Mouse (Mus musculus) neural tube, embryonic 15.5 days (tissue): ENCODE results near the gene Fam71e1. TPM values are rescaled to one million over a fixed set of nuclear protein-coding genes. Genes with fewer than 3 reads are reported as not detected.

ENCODE experiments used
- ATAC-seq: fragments of 200-750 bp; cut with Nextera tagmentation; 2 replicates; pipeline ENCODE4 v1.8.0; 2017; ENCODE audit warnings: mild to moderate bottlenecking, moderate TSS enrichment, moderate library complexity; ENCODE audit not compliant: low FRiP score
- H3K27ac ChIP-seq: fragments of 300-500 bp; sonication (generic); replicated peaks from 2 replicates; pipeline ENCODE4 v1.5.1; 2015; ENCODE audit warnings: mild to moderate bottlenecking, inconsistent platforms
- H3K27me3 ChIP-seq: fragments of 300-500 bp; sonication (generic); replicated peaks from 2 replicates; pipeline ENCODE4 v1.6.1; 2015; ENCODE audit warnings: inconsistent platforms
- H3K36me3 ChIP-seq: fragments of 300-500 bp; sonication (generic); 2 replicates; pipeline ENCODE4 v1.6.1; 2015; ENCODE audit warnings: inconsistent platforms
- H3K4me1 ChIP-seq: fragments of 300-500 bp; sonication (generic); 2 replicates; pipeline ENCODE4 v1.6.1; 2015; ENCODE audit warnings: inconsistent platforms
- H3K4me2 ChIP-seq: fragments of 300-500 bp; sonication (generic); 2 replicates; pipeline ENCODE4 v1.6.1; 2015; ENCODE audit warnings: inconsistent platforms, mild to moderate bottlenecking, moderate library complexity
- H3K4me3 ChIP-seq: fragments of 300-500 bp; sonication (generic); replicated peaks from 2 replicates; pipeline ENCODE4 v1.5.1; 2015; ENCODE audit warnings: mild to moderate bottlenecking, inconsistent platforms
- H3K9ac ChIP-seq: fragments of 300-500 bp; sonication (generic); replicated peaks from 2 replicates; pipeline ENCODE4 v1.6.1; 2015; ENCODE audit warnings: mild to moderate bottlenecking, inconsistent platforms
- H3K9me3 ChIP-seq: fragments of 300-500 bp; sonication (generic); replicated peaks from 2 replicates; pipeline ENCODE4 v1.6.1; 2016; ENCODE audit warnings: inconsistent platforms
- WGBS: fragments of 180-500 bp; shearing (Covaris S2); methylation state at CpG from one replicate; pipeline ENCODE4 v1.1.7; 2015; ENCODE audit warnings: mixed read lengths; 5-methylcytosine and 5-hydroxymethylcytosine counted together
- microRNA-seq: library from miRNA; unstranded; fragments of <30 nt; microRNA quantifications from one replicate; pipeline ENCODE4, GENCODE M21; 2017
- polyA plus RNA-seq: library from polyadenylated mRNA; unstranded; fragments of >200 nt; fragmentation: Nextera tagmentation; extraction: Ambion mirVana; gene quantifications from 2 replicates; pipeline ENCODE4 v1.2.1, GENCODE M21; 2015

Fam71e1 gene
- polyA plus RNA-seq, 1 experiment from 2014 or later: 23.2 TPM

DNA sequence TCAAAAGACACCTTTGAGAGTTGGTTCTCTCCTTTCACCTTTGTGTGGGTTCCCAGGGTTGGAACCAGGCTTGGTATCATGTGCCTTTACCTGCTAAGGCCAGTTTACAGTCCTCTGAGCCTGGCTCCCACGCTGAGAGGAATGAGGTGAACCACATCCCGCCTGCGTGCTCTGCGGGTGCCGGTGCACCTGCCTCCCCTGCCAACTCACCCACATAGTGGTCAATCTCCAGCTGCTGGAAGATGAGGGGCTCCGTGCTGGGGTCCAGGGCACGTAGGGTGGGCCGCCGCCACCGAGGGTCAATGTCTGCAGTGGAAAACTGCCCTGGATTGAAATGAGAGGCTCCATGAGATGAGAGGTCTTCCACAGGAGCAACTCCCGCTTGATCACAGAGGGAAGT, 46.2 kb downstream of the Fam71e1 start:
- no peak overlapping the region for H3K4me3 ChIP-seq
- H3K4me1 ChIP-seq: peaks cover 3% of the 10 kb centered on the region
- H3K9ac ChIP-seq: no peak overlapping the region
- H3K36me3 ChIP-seq: peaks cover 14% of the 10 kb centered on the region; the same call in 1 of the 2 replicates
- no peaks in the 10 kb centered on the region for H3K27me3 ChIP-seq
- H3K27ac ChIP-seq: no peak overlapping the region
- no peak overlapping the region for H3K4me2 ChIP-seq
- WGBS: 92% methylated on average over 11 of the region's 11 CpGs
- H3K9me3 ChIP-seq: no peaks in the 10 kb centered on the region
- ATAC-seq: no peak

DNA sequence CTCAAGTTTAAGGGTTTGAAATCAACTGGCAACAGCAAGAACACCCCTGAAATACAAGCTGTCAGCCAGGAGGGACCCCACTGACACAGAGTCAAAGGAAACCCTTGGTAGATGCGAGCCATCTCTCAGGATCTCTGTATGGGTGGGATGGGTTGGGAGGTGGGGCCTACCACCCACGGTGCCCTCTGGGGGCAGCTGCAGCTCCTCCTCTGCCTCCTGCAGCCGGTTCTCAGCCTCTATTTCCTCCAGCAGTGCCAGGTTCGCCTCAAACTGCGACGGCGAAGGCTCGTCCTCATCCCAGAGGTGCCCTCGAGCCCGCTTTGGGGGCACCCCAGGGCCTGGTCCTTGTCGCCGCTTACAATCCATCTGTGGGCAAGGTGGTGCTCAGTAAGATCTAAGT, 46.7 kb downstream of the Fam71e1 start:
- WGBS: 78% methylated on average over 12 of the region's 12 CpGs

DNA sequence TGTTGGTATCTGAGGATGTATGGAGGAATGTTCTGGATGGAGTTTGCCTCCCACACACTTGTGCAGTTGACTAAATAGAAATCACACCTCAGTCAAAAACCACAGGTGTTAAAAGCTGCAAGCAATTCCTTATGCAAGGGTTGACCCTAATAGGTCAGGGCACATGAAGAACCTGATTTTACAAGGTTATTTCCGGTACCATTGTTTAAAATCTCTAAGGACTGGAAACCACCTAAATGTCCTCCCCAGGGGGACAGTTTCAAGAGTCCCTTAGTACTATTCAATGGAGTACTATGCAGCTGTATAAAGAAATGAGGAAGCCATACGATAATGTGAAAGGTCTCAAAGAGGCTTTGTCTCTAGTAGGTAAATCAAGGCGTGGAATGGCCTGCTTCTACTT, 49.9 kb downstream of the Fam71e1 start:
- Histone ChIP-seq H3K4me3 (no peak overlapping the region), H3K27me3 (no peaks in the 10 kb centered on the region), H3K9ac (no peak overlapping the region), H3K4me2 (no peak overlapping the region), H3K9me3 (no peaks in the 10 kb centered on the region), H3K27ac (no peak overlapping the region), H3K4me1 (peaks cover 11% of the 10 kb centered on the region), H3K36me3 (peaks cover 23% of the 10 kb centered on the region)
- ATAC-seq: no peak
- WGBS: 97% methylated on average over 3 of the region's 3 CpGs

More for the DNA sequence above, 46.7 kb downstream of the Fam71e1 start:
- Histone ChIP-seq H3K27me3 (no peaks in the 10 kb centered on the region), H3K9me3 (no peaks in the 10 kb centered on the region), H3K9ac (no peak overlapping the region), H3K4me3 (no peak overlapping the region), H3K27ac (no peak overlapping the region), H3K4me1 (peaks cover 8% of the 10 kb centered on the region), H3K36me3 (peaks cover 10% of the 10 kb centered on the region; the same call in 1 of the 2 replicates), H3K4me2 (no peak overlapping the region)
- ATAC-seq: no peak

DNA sequence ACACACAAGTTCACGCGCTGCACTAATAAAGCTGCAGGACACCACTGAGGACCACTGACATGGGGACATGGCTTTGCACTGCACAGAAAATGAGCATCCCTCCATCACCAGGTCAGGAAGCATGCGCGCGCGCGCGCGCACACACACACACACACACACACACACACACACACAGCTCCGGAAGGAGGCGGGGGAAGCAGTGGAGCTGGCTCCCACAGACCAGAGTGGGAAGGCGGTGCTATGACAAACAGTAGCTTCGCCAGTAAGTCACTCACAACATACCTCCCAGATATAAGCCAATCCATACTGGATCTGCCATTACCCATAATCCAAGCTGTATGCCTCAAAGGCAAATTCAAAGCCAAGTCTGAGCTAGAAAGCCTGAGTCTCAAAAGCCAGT, 50.7 kb downstream of the Fam71e1 start:
- H3K27me3 ChIP-seq: no peaks in the 10 kb centered on the region
- peaks cover 27% of the 10 kb centered on the region for H3K36me3 ChIP-seq
- H3K4me3 ChIP-seq: no peak overlapping the region
- no peak overlapping the region for H3K27ac ChIP-seq
- H3K4me2 ChIP-seq: peak overlapping the region; percentile 94; the same call in 1 of the 2 replicates
- 96% methylated on average over 13 of the region's 13 CpGs for WGBS
- ATAC-seq: no peak
- H3K4me1 ChIP-seq: peaks cover 11% of the 10 kb centered on the region
- H3K9ac ChIP-seq: no peak overlapping the region
- H3K9me3 ChIP-seq: no peaks in the 10 kb centered on the region

DNA sequence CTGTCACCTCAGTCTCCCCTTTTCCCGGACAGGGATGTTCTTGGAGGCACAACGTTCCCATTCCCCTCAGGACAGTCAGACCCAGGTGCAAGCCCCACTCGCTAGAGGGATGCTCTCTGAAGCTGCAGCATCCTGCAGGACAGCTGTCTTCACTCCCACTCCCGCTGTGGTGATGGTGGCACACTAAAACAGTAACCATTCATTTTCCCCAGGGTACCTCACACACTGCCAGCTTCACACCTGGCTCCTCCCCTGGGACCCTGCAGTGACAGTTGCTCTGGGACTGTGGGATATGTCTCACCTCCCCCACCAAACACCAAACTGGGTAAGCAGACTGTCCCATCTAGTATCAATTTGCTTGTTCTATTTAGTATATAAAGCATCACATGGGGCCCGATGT, 51.3 kb downstream of the Fam71e1 start:
- ATAC-seq: no peak
- WGBS: 20% methylated on average over 5 of the region's 5 CpGs
- peak overlapping the region; percentile 57 for H3K4me3 ChIP-seq
- H3K4me1 ChIP-seq: peaks cover 16% of the 10 kb centered on the region
- H3K27ac ChIP-seq: no peak overlapping the region
- peaks cover 25% of the 10 kb centered on the region for H3K36me3 ChIP-seq
- H3K9ac ChIP-seq: peak overlapping the region; percentile 48
- no peaks in the 10 kb centered on the region for H3K27me3 ChIP-seq
- H3K4me2 ChIP-seq: peak overlapping the region; percentile 94
- no peaks in the 10 kb centered on the region for H3K9me3 ChIP-seq

DNA sequence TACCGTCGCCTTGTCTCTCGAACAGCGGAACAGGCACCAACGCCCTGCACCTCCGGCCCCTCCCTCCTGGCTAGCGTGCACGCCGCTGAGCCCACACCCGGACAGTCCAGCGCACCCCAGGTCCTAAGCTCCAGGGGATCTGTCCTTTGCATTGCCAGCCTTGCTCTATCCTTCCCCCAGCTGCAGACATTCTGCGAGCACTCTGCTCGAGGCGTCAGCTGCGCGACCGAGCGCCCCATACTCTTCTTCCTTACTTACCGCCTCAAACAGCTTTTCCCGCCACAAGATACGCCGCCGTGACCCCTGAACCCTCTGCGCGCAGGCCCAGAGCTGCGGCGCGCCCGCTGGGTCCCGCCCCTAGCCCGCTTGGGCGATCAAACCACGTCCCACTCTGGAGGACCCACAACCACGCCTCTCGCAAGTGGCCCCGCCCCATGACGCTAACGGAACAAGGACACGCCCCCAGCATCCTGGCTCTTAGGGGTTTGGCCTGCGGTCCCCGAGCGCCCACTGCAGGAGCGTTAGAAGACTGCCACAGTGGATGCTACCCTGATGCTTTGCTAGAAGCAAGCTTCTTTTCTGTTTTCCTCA, 52.2 kb downstream of the Fam71e1 start, which contains the start of gene Pold1:
Pold1 (minus strand) TSS at position 353 of the 591 bp plus-strand sequence.
- Histone ChIP-seq H3K4me1 (peaks cover 22% of the 10 kb centered on the region), H3K36me3 (peaks cover 25% of the 10 kb centered on the region), H3K27me3 (no peaks in the 10 kb centered on the region), H3K9ac (peak within 1 kb of the TSS; percentile 48), H3K4me2 (peak within 1 kb of the TSS; percentile 94), H3K9me3 (no peaks in the 10 kb centered on the region), H3K4me3 (peak within 1 kb of the TSS; percentile 57), H3K27ac (peak within 1 kb of the TSS; percentile 72)
- ATAC-seq: peak; percentile 89
- WGBS: under 1% methylated on average over 43 of the region's 43 CpGs

DNA sequence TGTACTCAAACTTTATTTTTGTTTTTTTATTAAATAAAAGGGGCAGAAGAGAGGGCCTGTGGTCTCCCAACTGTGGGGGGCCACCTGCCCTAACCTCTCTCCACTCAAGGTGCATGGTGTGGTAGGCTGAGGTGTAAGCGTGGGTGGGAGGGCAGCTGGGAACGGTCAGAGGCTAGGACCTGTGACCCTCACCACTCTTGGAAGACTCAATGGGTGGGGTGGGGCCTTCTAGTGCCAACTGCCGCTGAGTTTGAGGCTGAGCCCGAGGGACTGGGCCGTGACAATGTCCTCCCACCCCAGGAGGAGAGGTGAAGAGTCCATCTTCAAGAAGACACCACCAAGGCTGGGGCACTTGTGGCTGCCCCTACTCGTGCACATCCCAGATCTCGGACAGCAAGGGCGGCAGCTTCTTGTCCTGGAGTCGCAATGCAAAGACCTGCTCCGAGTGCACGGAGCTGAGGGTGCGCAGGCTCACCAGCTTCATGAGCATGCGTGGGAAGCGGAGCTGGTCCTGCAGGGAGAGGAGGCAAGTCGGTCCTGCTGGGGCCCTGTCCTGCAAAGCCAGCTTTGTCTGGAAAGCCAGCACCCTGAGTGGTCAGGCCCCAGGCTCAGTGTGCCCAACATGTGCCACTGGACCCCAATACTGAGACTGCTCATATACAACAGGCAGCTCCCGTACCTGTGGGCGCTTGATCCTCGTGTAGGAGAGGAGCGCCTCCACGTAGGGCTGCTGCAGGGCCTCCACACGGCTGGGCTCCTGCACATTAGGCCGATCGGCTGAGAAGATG, 53.4 kb downstream of the Fam71e1 start:
- no peak overlapping the region for H3K9ac ChIP-seq
- H3K4me2 ChIP-seq: no peak overlapping the region
- H3K4me3 ChIP-seq: no peak overlapping the region
- peaks cover 25% of the 10 kb centered on the region for H3K36me3 ChIP-seq
- peaks cover 27% of the 10 kb centered on the region for H3K4me1 ChIP-seq
- WGBS: 97% methylated on average over 23 of the region's 23 CpGs
- H3K27me3 ChIP-seq: no peaks in the 10 kb centered on the region
- ATAC-seq: no peak
- H3K9me3 ChIP-seq: no peaks in the 10 kb centered on the region
- no peak overlapping the region for H3K27ac ChIP-seq

DNA sequence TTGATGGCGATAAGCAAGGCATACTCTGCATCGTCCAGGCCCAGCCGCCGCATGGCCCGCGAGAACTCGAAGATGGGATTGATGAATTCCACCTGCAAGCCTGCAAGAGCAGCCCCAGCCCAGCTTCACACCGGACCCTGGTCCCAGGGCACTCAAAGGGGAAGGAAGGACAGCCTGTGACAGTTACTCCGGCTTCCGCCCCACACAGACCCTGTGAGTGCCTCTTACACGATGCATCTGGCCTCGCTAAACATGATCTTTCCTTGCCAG, 54.0 kb downstream of the Fam71e1 start:
- H3K4me2 ChIP-seq: no peak overlapping the region
- ATAC-seq: no peak
- no peaks in the 10 kb centered on the region for H3K9me3 ChIP-seq
- no peak overlapping the region for H3K4me3 ChIP-seq
- peaks cover 27% of the 10 kb centered on the region for H3K4me1 ChIP-seq
- no peak overlapping the region for H3K27ac ChIP-seq
- H3K9ac ChIP-seq: no peak overlapping the region
- peaks cover 25% of the 10 kb centered on the region for H3K36me3 ChIP-seq
- 100% methylated on average over 12 of the region's 12 CpGs for WGBS
- H3K27me3 ChIP-seq: peaks cover under 1% of the 10 kb centered on the region

Small RNA genes within 50 kb of the gene (microRNA-seq; reads per million reads assigned to microRNA genes)
- gene Mir7052 (0.87 reads per million), gene Mir7053 (not detected)

Other genes starting within 250 kb of the Fam71e1 start
- 1.3 and 1.5 TPM in 2 replicates for gene 1700028J19Rik, start 249.9 kb upstream of the Fam71e1 start, polyA plus RNA-seq
- gene 2410002F23Rik, start 249.9 kb upstream of the Fam71e1 start, polyA plus RNA-seq: 198 and 218 TPM in 2 replicates
- 0.11 and 0.15 TPM in 2 replicates for gene Acp4, start 239.2 kb upstream of the Fam71e1 start, polyA plus RNA-seq
- gene Gm15517, start 235.1 kb upstream of the Fam71e1 start, polyA plus RNA-seq: not detected in 2 replicates
- gene Clec11a, start 189.7 kb upstream of the Fam71e1 start, polyA plus RNA-seq: 4.8 and 5.5 TPM in 2 replicates
- 38.1 and 47.6 TPM in 2 replicates for gene Shank1, start 186.3 kb upstream of the Fam71e1 start, polyA plus RNA-seq
- gene Syt3, start 112.5 kb upstream of the Fam71e1 start, polyA plus RNA-seq: 67.0 and 75.4 TPM in 2 replicates
- 2.5 and 3.4 TPM in 2 replicates for gene 1700008O03Rik, start 110.8 kb upstream of the Fam71e1 start, polyA plus RNA-seq
- gene Lrrc4b, start 67.6 kb upstream of the Fam71e1 start, polyA plus RNA-seq: 11.0 and 14.9 TPM in 2 replicates
- 2.2 and 4.2 TPM in 2 replicates for gene Aspdh, start 31.2 kb upstream of the Fam71e1 start, polyA plus RNA-seq
- gene Josd2, start 28.6 kb upstream of the Fam71e1 start, polyA plus RNA-seq: 45.2 and 51.0 TPM in 2 replicates
- gene Emc10, start 52 bp upstream of the Fam71e1 start, polyA plus RNA-seq: 144 and 157 TPM in 2 replicates
- 0.14 and 0.36 TPM in 2 replicates for gene Mybpc2, start 28.1 kb downstream of the Fam71e1 start, polyA plus RNA-seq
- gene Spib, start 35.5 kb downstream of the Fam71e1 start, polyA plus RNA-seq: 7.5 TPM in 1 of 2 replicates, not detected in the other
- gene Pold1, start 52.3 kb downstream of the Fam71e1 start, polyA plus RNA-seq: 18.8 and 38.9 TPM in 2 replicates
- 54.0 and 62.0 TPM in 2 replicates for gene Nr1h2, start 57.4 kb downstream of the Fam71e1 start, polyA plus RNA-seq
- gene Napsa, start 75.8 kb downstream of the Fam71e1 start, polyA plus RNA-seq: 1.1 and 4.9 TPM in 2 replicates
- gene Kcnc3, start 94.1 kb downstream of the Fam71e1 start, polyA plus RNA-seq: 7.2 and 8.0 TPM in 2 replicates
- gene Myh14, start 174.3 kb downstream of the Fam71e1 start, polyA plus RNA-seq: 4.8 and 6.0 TPM in 2 replicates
- gene Izumo2, start 212.2 kb downstream of the Fam71e1 start, polyA plus RNA-seq: not detected in 2 replicates